Mouse (Mus musculus): ENCODE measurements around the gene Ypel2. TPM values are rescaled to one million over a fixed set of nuclear protein-coding genes. Genes with fewer than 3 reads are reported as not detected.

The Ypel2 gene
- polyA plus RNA-seq, 1 experiment from 2014 or later, result 25.8 TPM

DNA sequence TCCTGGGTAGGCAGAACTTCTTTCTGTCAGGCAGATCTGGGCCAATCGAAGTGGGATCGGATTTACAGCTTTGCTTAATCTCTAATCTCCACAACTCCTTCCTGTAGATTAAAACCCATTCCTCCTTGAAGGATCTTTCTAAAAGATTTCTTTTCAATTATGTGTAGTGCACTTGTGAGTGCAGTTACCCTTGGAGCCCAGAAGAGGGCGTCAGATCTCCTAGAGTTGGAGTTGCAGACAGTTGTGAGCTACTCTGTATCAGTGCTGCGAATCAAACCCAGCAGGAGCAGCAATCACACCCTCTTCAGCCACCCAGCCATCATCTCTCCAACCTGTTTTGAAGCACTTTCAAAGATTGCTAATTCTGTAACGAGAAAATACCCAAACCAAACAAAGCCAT is 26.9 kb upstream of the Ypel2 start:
- no peaks in the 10 kb centered on the region for H3K27me3 ChIP-seq (replicated peaks)
- H3K9me3 ChIP-seq (replicated peaks), result 0 out of 2 replicates have a peak, but pooled peaks cover 3% of the 10 kb centered on the region
- WGBS, result 82% methylated on average over 5 of the region's 5 CpGs
- H3K36me3 ChIP-seq, result no peaks in the 10 kb centered on the region
- H3K4me2 ChIP-seq, result no peak overlapping the region
- no peak overlapping the region for H3K27ac ChIP-seq (ENCODE audit: poor library complexity, severe bottlenecking)
- H3K9ac ChIP-seq, result no peak overlapping the region
- no peaks in the 10 kb centered on the region for H3K4me1 ChIP-seq (replicated peaks)
- ATAC-seq (ENCODE audit: insufficient number of reproducible peaks, low FRiP score), result no peak
- no peak overlapping the region for H3K4me3 ChIP-seq

DNA sequence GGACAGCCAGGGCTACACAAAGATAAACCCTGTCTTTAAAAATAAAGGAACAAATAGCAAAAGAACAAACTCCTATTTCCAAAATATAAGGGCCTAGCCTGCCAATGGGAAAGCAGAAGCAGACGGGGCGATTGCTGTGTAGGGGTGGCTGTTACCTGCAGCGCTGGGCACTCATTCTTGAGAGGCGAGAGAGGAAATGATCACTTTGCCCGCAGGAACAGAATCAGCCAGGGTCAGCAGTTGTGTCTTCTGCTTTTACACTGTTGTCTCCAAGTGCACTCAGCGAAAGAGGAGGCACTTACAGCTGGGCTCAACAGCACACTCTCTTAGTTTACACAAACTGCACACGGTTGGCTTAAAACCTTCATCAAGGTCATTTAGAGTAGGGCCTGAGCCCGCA is 25.9 kb upstream of the Ypel2 start:
- WGBS, result 82% methylated on average over 8 of the region's 8 CpGs
- no peak overlapping the region for H3K27ac ChIP-seq (ENCODE audit: poor library complexity, severe bottlenecking)
- no peaks in the 10 kb centered on the region for H3K4me1 ChIP-seq (replicated peaks)
- H3K9me3 ChIP-seq (replicated peaks), result 0 out of 2 replicates have a peak, but pooled peaks cover 3% of the 10 kb centered on the region
- H3K4me3 ChIP-seq, result no peak overlapping the region
- no peak overlapping the region for H3K4me2 ChIP-seq
- H3K9ac ChIP-seq, result no peak overlapping the region
- ATAC-seq (ENCODE audit: insufficient number of reproducible peaks, low FRiP score), result no peak
- H3K27me3 ChIP-seq (replicated peaks), result no peaks in the 10 kb centered on the region
- H3K36me3 ChIP-seq, result no peaks in the 10 kb centered on the region

DNA sequence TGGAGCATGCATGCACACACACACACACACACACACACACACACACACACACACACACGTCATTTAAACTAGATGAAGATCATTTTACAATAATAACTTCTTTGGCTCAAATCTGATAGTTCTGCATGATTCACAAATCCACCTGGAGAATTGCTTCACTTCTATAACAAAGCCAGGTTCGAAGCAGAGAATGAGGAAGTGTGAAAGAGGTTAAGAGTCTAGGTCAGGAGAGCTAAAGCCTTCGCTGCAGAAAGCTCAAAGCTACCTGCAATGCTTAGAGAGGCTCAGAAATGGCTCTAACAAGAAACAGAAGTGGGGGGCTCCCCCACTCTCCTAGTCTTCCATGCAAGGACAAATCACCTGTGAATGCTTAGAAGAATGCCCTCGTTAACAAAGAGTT is 24.6 kb upstream of the Ypel2 start:
- Histone ChIP-seq H3K36me3 (no peaks in the 10 kb centered on the region), H3K4me2 (no peak overlapping the region), H3K4me1 (replicated peaks) (no peaks in the 10 kb centered on the region), H3K4me3 (no peak overlapping the region), H3K9ac (no peak overlapping the region), H3K27me3 (replicated peaks) (no peaks in the 10 kb centered on the region), H3K27ac (ENCODE audit: poor library complexity, severe bottlenecking) (no peak overlapping the region), H3K9me3 (replicated peaks) (0 out of 2 replicates have a peak, but pooled peaks cover 3% of the 10 kb centered on the region)
- ATAC-seq (ENCODE audit: insufficient number of reproducible peaks, low FRiP score), result no peak
- WGBS, result 79% methylated on average over 4 of the region's 4 CpGs

DNA sequence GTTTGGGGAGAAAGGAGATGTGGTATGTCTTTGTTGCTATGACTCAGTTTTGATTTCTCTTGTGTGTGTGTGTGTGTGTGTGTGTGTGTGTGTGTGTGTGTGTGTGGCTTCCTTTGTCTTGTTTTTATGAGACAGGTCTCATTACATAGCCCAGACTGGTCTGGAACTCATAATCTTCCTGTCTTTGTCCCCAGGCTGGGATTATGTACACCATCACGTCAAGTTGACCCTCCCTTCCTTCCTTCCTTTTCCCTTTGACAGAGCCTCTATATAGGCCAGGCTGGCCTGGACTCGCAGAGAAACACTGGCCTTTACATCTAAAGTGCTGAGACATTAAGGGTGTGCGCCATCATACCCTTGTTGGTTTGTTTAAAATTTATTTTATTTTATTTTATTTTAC is 22.2 kb upstream of the Ypel2 start:
- H3K9ac ChIP-seq, result no peak overlapping the region
- no peaks in the 10 kb centered on the region for H3K36me3 ChIP-seq
- ATAC-seq (ENCODE audit: insufficient number of reproducible peaks, low FRiP score), result no peak
- no peaks in the 10 kb centered on the region for H3K4me1 ChIP-seq (replicated peaks)
- H3K9me3 ChIP-seq (replicated peaks), result 0 out of 2 replicates have a peak, but pooled peaks cover 3% of the 10 kb centered on the region
- H3K27ac ChIP-seq (ENCODE audit: poor library complexity, severe bottlenecking), result no peak overlapping the region
- H3K27me3 ChIP-seq (replicated peaks), result no peaks in the 10 kb centered on the region
- no peak overlapping the region for H3K4me2 ChIP-seq
- WGBS, result 59% methylated on average over 3 of the region's 3 CpGs
- no peak overlapping the region for H3K4me3 ChIP-seq

DNA sequence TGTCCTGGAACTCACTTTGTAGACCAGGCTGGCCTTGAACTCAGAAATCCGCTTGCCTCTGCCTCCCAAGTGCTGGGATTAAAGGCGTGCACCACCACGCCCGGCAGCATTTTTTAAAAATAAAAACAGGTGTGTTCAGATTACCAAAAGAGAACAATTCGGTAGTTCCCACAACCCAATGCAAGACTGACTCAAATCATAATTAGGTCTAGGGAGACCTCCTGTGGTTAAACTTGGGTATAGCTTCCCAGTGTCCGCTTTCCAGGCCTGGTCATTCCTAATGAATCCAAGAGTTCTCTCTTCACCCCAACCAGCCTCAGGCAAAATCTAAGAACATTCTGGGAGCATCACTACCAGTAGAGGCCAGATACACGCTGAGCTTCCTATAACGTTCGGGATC is 17.0 kb upstream of the Ypel2 start:
- Histone ChIP-seq H3K36me3 (no peaks in the 10 kb centered on the region), H3K9me3 (replicated peaks) (no peaks in the 10 kb centered on the region), H3K4me1 (replicated peaks) (0 out of 2 replicates have a peak, but pooled peaks cover under 1% of the 10 kb centered on the region), H3K27ac (ENCODE audit: poor library complexity, severe bottlenecking) (no peak overlapping the region), H3K4me2 (no peak overlapping the region), H3K4me3 (no peak overlapping the region), H3K27me3 (replicated peaks) (no peaks in the 10 kb centered on the region), H3K9ac (no peak overlapping the region)
- ATAC-seq (ENCODE audit: insufficient number of reproducible peaks, low FRiP score), result no peak
- 20% methylated on average over 9 of the region's 9 CpGs for WGBS

DNA sequence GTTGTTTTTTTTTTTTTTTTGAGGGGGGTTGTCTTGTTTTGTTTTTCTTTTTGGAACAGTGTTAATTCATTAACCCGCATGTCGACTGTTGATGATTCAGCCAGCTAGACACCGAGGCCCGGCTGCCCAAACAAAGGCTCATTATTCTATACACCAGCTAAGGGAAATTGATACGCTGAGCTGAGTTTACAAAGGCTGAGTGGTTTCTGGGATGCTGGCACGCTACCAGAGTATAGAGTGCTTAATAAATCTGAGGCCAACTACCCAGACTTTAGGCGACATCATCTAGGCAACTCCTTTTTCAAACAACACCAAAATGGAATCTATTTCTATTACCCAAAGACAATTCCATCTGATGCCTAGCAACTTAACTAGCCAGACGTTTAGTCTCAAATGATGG is 13.9 kb upstream of the Ypel2 start:
- H3K27me3 ChIP-seq (replicated peaks), result no peaks in the 10 kb centered on the region
- peaks cover 9% of the 10 kb centered on the region; the same call in 1 of the 2 replicates for H3K4me1 ChIP-seq (replicated peaks)
- no peak overlapping the region for H3K27ac ChIP-seq (ENCODE audit: poor library complexity, severe bottlenecking)
- no peaks in the 10 kb centered on the region for H3K36me3 ChIP-seq
- ATAC-seq (ENCODE audit: insufficient number of reproducible peaks, low FRiP score), result no peak
- no peak overlapping the region for H3K9ac ChIP-seq
- 49% methylated on average over 8 of the region's 8 CpGs for WGBS
- H3K4me3 ChIP-seq, result no peak overlapping the region
- H3K4me2 ChIP-seq, result no peak overlapping the region
- no peaks in the 10 kb centered on the region for H3K9me3 ChIP-seq (replicated peaks)

DNA sequence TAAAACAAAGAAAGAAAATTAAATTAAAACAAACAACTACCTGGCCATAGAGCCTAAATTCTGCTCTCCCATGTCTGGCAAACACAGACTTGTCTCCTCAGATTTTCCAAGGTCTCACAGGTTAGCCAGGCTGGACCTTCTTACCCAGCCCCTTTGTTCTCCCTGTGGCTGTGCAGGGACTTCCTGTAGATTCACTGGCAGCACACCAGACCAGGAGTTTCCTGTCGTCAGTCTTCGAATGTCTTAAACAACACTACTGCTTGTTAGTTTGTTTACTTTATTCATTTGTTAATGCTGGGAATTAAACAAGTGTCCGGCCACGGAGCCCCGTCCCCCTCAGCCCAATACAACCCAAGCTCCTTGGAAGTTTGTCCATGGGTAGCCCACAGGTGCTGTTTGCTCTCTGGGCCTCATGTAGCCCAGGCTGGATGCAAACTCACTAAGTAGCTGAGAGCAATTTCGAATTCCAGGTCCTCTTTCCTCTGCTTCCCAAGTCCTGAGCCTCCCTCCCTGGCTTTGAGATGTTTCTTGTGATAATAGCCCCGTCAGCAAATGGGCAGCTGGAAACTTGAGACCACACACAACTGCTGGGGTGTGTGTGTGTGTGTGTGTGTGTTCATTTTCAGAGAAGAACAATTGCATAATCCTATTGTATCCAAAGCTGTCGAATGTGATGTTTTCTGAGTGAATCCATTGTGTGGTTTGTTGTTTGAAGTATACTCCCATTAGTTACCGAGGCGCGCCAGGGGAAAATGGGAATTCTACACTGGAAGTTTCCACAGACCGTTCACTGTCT is 11.7 kb upstream of the Ypel2 start:
- H3K36me3 ChIP-seq, result no peaks in the 10 kb centered on the region
- peak overlapping the region; percentile 60 for H3K27ac ChIP-seq (ENCODE audit: poor library complexity, severe bottlenecking)
- 57% methylated on average over 12 of the region's 12 CpGs for WGBS
- no peak for ATAC-seq (ENCODE audit: insufficient number of reproducible peaks, low FRiP score)
- H3K4me1 ChIP-seq (replicated peaks), result peaks cover 14% of the 10 kb centered on the region
- no peak overlapping the region for H3K9ac ChIP-seq
- H3K4me3 ChIP-seq, result no peak overlapping the region
- H3K4me2 ChIP-seq, result no peak overlapping the region
- H3K27me3 ChIP-seq (replicated peaks), result no peaks in the 10 kb centered on the region
- no peaks in the 10 kb centered on the region for H3K9me3 ChIP-seq (replicated peaks)

DNA sequence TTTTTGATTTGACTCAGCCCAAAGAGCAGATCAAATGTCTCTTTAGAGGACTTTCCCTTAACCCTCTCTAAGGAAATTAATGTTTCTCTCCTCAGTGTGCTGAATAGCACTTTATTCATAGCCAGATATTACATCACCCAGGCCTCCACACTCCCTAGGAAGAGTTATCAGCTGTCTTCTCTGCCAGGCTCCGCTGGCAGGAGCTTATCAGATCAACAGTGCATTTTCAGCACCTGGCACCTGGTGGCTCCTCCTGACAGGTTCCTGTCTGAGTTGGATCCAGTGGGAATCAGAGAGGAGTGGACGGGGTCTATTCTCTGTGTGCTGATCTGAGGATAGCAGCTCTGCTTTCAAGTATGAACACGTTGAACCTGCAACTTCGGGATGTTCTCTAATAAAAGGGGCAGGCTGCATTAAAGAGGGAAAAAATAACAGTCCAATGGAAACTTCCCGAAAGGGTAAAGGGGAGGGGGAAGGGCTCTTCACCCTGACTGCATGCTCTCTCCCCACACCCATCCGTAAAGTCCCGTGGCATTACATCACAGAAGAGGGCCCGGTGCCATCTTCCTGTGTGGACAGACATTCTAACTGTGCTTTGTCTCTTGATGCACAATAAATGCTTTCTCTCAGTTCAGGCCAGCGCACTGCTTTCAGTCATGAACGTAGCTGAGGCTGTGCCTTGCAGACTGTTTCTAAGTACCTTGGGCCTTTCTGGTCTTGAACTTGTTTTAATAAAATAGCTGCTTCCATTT is 8.7 kb upstream of the Ypel2 start:
- ATAC-seq (ENCODE audit: insufficient number of reproducible peaks, low FRiP score), result peak; percentile 51
- Histone ChIP-seq H3K4me2 (no peak overlapping the region), H3K36me3 (no peaks in the 10 kb centered on the region), H3K27me3 (replicated peaks) (no peaks in the 10 kb centered on the region), H3K27ac (ENCODE audit: poor library complexity, severe bottlenecking) (no peak overlapping the region), H3K4me3 (no peak overlapping the region), H3K9me3 (replicated peaks) (no peaks in the 10 kb centered on the region), H3K4me1 (replicated peaks) (peaks cover 14% of the 10 kb centered on the region), H3K9ac (no peak overlapping the region)
- 51% methylated on average over 10 of the region's 10 CpGs for WGBS

DNA sequence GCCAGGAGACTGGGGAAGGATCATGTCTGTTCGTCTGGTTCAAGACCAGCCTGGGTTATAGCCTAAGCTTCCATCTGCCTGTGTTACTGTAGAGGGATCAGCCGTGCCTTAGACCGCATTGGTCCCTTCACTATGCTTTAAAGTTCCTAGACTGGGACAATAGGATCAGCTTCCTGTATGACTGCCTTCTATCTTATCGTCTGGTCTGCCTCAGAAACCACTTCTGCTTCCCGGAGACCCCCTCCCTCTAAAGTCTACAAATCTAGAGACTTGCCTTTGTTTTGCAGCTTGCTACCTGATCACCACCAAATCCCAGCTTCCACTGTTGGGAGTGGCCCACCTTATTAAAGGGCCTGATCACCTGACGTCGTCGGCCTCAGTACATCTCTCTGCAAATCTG is 7.7 kb upstream of the Ypel2 start:
- Histone ChIP-seq H3K27me3 (replicated peaks) (no peaks in the 10 kb centered on the region), H3K9ac (no peak overlapping the region), H3K4me3 (no peak overlapping the region), H3K27ac (ENCODE audit: poor library complexity, severe bottlenecking) (no peak overlapping the region), H3K9me3 (replicated peaks) (no peaks in the 10 kb centered on the region), H3K4me1 (replicated peaks) (peaks cover 14% of the 10 kb centered on the region), H3K4me2 (no peak overlapping the region), H3K36me3 (no peaks in the 10 kb centered on the region)
- 64% methylated on average over 8 of the region's 8 CpGs for WGBS
- no peak for ATAC-seq (ENCODE audit: insufficient number of reproducible peaks, low FRiP score)

DNA sequence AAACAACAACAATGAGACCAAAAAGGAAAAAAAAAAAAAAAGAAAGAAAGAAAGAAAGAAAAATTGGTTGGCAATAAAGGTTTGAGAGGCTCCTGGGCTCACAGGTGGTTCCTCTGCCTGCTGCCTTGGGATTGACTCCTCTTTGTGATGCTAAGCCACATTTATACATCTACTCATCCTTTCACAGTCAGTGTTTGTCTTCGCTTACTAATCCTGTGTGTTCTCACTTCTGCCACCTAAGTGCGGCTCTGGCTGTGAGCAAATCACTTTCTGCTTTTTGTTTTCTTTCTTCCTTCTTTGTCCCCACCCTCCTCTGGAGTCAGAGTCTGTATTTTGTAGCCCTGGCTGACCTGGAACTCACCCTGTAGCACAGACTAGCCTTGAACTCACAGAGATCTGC is 2.8 kb upstream of the Ypel2 start:
- 56% methylated on average over 2 of the region's 2 CpGs for WGBS
- Histone ChIP-seq H3K9ac (no peak overlapping the region), H3K27ac (ENCODE audit: poor library complexity, severe bottlenecking) (no peak overlapping the region)

DNA sequence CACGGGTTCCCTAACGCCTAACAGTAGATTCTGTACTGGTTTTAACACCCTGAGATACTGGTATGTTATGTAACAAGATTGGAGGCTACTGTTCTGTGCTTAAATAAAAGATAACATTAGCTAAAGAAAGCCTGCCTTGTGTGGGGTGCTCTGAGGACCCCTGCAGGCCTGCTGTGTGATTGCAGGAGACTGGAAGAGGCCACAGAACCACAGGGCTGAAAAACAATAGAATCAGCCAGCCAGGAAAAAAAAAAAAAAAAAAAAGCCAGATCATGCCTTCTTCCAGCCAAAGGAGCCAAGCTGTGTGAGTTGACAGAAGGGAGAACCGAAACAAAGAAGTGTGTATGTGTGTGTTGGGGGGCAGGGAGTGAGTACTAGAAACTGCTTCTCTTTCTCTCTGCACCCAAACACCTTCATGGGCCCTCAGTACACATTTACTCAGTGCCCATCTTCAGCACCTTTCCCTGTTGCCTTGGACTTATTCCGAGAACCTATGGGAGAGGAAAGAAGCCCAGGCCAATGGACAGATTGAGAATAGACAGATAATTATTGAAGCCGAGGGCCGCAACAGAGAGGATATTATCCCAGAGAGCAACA is 2.2 kb upstream of the Ypel2 start:
- Histone ChIP-seq H3K4me1 (replicated peaks) (peaks cover 29% of the 10 kb centered on the region), H3K4me2 (no peak overlapping the region), H3K4me3 (no peak overlapping the region), H3K27me3 (replicated peaks) (no peaks in the 10 kb centered on the region), H3K27ac (ENCODE audit: poor library complexity, severe bottlenecking) (peak overlapping the region; percentile 31; the same call in 1 of the 2 replicates), H3K36me3 (peaks cover 1% of the 10 kb centered on the region; the same call in 1 of the 2 replicates), H3K9me3 (replicated peaks) (no peaks in the 10 kb centered on the region), H3K9ac (peak overlapping the region; percentile 60; the same call in 1 of the 2 replicates)
- no peak for ATAC-seq (ENCODE audit: insufficient number of reproducible peaks, low FRiP score)
- WGBS, result 36% methylated on average over 6 of the region's 6 CpGs

More for the DNA sequence above, 2.8 kb upstream of the Ypel2 start:
- no peak overlapping the region for H3K4me2 ChIP-seq
- no peak overlapping the region for H3K4me3 ChIP-seq
- no peaks in the 10 kb centered on the region for H3K27me3 ChIP-seq (replicated peaks)
- H3K4me1 ChIP-seq (replicated peaks), result peaks cover 25% of the 10 kb centered on the region
- no peak for ATAC-seq (ENCODE audit: insufficient number of reproducible peaks, low FRiP score)
- no peaks in the 10 kb centered on the region for H3K9me3 ChIP-seq (replicated peaks)
- no peaks in the 10 kb centered on the region for H3K36me3 ChIP-seq

Data from heart, embryonic 12.5 days (tissue).